Mouse (Mus musculus): Measurements from ENCODE around the gene Htra2. TPM values are rescaled to one million over a fixed set of nuclear protein-coding genes. Genes with fewer than 3 reads are reported as not detected.
A peak's percentile ranks its signal among the peaks of the same experiment; 100 is the strongest.

Gene Htra2
- polyA plus RNA-seq, 1 experiment from 2014 or later = 51.1 TPM

DNA sequence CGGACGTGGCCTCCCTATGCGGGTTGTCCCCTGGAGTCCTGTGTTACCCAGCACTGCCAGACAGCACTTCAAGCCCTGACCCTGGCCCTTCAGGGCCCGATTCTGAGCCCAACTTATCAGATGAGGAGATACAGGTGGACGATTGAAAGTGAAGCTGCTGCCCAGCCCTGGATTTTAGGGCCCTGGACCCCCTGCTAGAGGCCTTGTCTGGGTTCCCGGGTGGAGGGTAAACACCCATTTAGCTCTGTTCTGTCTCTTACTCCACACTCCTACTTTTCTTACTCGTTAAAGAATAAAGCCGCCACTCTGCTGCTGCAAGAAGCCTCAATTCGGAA lies 32.8 kb upstream of the Htra2 start:
- H3K36me3 ChIP-seq (ENCODE audit: control insufficient read depth, insufficient read depth, low read length) = 0 out of 2 replicates have a peak, but pooled peaks cover under 1% of the 10 kb centered on the region
- no peaks in the 10 kb centered on the region for H3K9me3 ChIP-seq (ENCODE audit: control insufficient read depth, low read length)
- peaks cover 27% of the 10 kb centered on the region; the same call in 1 of the 2 replicates for H3K27me3 ChIP-seq (ENCODE audit: control insufficient read depth, insufficient read depth, low read length)
- peak overlapping the region; percentile 33; the same call in 1 of the 2 replicates for H3K4me3 ChIP-seq (ENCODE audit: low read length)
- no peak for ATAC-seq (ENCODE audit: low FRiP score, low TSS enrichment)
- H3K9ac ChIP-seq (ENCODE audit: low read depth, low read length) = peak overlapping the region; percentile 2; the same call in 1 of the 2 replicates
- peak overlapping the region; percentile 49 for H3K4me2 ChIP-seq (replicated peaks; ENCODE audit: low read depth, low read length)
- 22% methylated on average over 9 of the region's 9 CpGs for WGBS
- H3K27ac ChIP-seq (ENCODE audit: low read depth, low read length) = no peak overlapping the region
- H3K4me1 ChIP-seq (ENCODE audit: control insufficient read depth, insufficient read depth, low read length) = peaks cover 41% of the 10 kb centered on the region

DNA sequence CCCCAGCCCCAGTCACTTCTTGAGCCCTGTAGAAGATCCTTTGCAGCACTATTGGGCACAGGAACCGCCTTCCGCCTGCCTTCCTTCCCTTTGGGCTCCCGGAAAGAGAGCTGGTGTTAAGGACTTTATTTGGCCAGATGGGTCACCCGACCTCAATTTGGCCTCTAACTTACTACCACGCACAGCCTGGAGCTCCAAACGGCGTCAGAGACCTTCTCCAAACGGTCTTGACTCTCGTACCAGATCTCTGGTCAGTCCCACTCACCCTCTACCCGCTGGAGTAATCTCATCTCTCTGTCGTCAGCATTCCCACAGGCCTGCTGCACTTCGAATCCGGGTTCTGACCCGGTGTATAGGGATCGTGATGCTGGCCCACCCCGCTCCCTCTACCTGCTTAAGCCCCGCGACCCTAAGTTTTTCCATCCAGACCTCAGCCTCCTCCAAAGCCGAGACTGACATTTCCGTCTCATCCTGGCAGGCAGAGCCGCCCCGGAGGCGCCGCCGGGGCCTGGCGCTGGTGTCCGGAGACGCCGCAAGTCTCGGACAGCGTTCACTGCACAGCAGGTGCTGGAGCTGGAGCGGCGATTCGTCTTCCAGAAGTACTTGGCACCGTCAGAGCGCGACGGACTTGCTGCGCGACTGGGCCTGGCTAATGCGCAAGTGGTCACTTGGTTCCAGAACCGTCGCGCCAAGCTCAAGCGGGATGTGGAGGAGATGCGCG lies 32.3 kb upstream of the Htra2 start:
- no peak overlapping the region for H3K27ac ChIP-seq (ENCODE audit: low read depth, low read length)
- peaks cover 37% of the 10 kb centered on the region for H3K4me1 ChIP-seq (ENCODE audit: control insufficient read depth, insufficient read depth, low read length)
- WGBS = 2% methylated on average over 47 of the region's 47 CpGs
- ATAC-seq (ENCODE audit: low FRiP score, low TSS enrichment) = no peak
- peak overlapping the region; percentile 33 for H3K4me3 ChIP-seq (ENCODE audit: low read length)
- no peaks in the 10 kb centered on the region for H3K9me3 ChIP-seq (ENCODE audit: control insufficient read depth, low read length)
- H3K4me2 ChIP-seq (replicated peaks; ENCODE audit: low read depth, low read length) = peak overlapping the region; percentile 49
- peak overlapping the region; percentile 2; the same call in 1 of the 2 replicates for H3K9ac ChIP-seq (ENCODE audit: low read depth, low read length)
- H3K36me3 ChIP-seq (ENCODE audit: control insufficient read depth, insufficient read depth, low read length) = 0 out of 2 replicates have a peak, but pooled peaks cover 2% of the 10 kb centered on the region
- peaks cover 27% of the 10 kb centered on the region; the same call in 1 of the 2 replicates for H3K27me3 ChIP-seq (ENCODE audit: control insufficient read depth, insufficient read depth, low read length)

DNA sequence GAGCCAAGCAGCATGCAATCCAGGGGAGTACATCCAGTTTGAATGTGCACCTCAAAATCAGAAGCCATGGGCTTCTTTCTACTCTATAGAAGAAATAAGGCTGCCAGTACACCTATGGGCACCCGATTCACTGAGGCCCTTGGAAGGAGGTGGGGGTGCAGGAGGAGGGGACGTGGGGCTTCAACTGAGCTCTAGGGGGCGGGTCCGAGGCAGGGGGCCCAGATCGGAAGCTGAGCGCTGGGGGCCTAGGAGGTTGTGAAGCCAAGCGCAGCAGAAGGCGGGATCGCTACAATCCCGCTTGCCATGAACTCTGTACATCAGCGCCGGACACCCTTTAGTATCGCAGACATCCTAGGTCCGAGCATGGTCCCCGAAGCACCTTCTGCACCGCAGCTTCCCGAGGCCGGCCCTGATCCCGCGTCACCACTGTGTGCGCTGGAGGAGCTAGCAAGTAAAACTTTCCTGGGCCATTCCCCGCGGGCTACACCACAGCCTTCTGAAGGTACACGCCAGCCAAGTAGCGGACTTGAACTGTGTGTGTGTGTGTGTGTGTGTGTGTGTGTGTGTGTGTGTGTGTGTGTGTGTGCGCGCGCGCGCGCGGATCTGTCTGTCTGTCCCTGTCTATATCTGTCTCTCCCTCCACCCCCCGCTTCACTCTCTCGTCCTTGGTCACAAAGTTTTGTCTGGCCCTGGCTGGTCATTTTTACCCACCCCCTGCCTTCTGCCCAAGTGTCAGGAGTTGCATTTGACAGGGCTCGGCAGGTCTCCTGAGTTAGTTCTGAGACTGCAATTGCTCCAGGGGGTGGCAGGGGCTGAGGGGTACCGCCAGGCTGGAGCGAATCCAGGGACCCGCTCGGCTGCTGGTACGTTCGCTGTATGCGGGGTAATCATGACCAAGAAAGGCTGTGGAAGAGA lies 31.3 kb upstream of the Htra2 start, which contains the start of gene Lbx2:
TSS of gene Lbx2 (plus strand) at position 247 of the 915 bp plus-strand sequence.
- Histone ChIP-seq H3K36me3 (ENCODE audit: control insufficient read depth, insufficient read depth, low read length) (peaks cover 2% of the 10 kb centered on the region; the same call in 1 of the 2 replicates), H3K27ac (ENCODE audit: low read depth, low read length) (no peak within 1 kb of the TSS), H3K9ac (ENCODE audit: low read depth, low read length) (peak within 1 kb of the TSS; percentile 45; the same call in 1 of the 2 replicates), H3K4me1 (ENCODE audit: control insufficient read depth, insufficient read depth, low read length) (peaks cover 37% of the 10 kb centered on the region), H3K9me3 (ENCODE audit: control insufficient read depth, low read length) (no peaks in the 10 kb centered on the region), H3K4me2 (replicated peaks; ENCODE audit: low read depth, low read length) (peak within 1 kb of the TSS; percentile 49), H3K4me3 (ENCODE audit: low read length) (peak within 1 kb of the TSS; percentile 33), H3K27me3 (ENCODE audit: control insufficient read depth, insufficient read depth, low read length) (peaks cover 27% of the 10 kb centered on the region; the same call in 1 of the 2 replicates)
- peak; percentile 28; the same call in 1 of the 2 replicates for ATAC-seq (ENCODE audit: low FRiP score, low TSS enrichment)
- WGBS = 2% methylated on average over 42 of the region's 42 CpGs

DNA sequence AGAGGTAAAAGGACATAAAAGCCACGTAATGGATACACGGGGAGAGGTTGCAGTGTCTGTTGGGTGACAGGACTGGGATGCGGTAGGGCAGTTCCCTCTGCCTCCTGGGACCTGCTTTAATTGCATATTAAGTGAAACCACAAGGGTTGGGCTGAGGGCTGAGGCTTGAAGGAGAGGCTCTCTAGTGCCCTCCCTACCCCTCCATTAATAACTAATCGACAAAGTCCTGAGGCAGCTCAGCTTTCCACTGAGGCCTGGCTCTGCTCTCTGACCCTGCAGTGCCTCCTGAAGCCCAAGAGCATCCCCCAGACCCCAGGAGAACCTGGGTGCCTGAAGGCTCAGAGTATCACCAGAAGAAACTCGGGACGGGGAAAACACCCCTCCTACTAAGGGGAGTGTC lies 29.4 kb upstream of the Htra2 start:
- Histone ChIP-seq H3K4me2 (replicated peaks; ENCODE audit: low read depth, low read length) (peak overlapping the region; percentile 21), H3K36me3 (ENCODE audit: control insufficient read depth, insufficient read depth, low read length) (peaks cover 18% of the 10 kb centered on the region), H3K9me3 (ENCODE audit: control insufficient read depth, low read length) (no peaks in the 10 kb centered on the region), H3K27me3 (ENCODE audit: control insufficient read depth, insufficient read depth, low read length) (peaks cover 27% of the 10 kb centered on the region; the same call in 1 of the 2 replicates), H3K9ac (ENCODE audit: low read depth, low read length) (0 out of 2 replicates have a peak overlapping the region, but pooled peaks have one; percentile 1), H3K4me1 (ENCODE audit: control insufficient read depth, insufficient read depth, low read length) (peaks cover 41% of the 10 kb centered on the region), H3K4me3 (ENCODE audit: low read length) (no peak overlapping the region), H3K27ac (ENCODE audit: low read depth, low read length) (peak overlapping the region; percentile 44; the same call in 1 of the 2 replicates)
- 6% methylated on average over 6 of the region's 6 CpGs for WGBS
- ATAC-seq (ENCODE audit: low FRiP score, low TSS enrichment) = peak; percentile 43

DNA sequence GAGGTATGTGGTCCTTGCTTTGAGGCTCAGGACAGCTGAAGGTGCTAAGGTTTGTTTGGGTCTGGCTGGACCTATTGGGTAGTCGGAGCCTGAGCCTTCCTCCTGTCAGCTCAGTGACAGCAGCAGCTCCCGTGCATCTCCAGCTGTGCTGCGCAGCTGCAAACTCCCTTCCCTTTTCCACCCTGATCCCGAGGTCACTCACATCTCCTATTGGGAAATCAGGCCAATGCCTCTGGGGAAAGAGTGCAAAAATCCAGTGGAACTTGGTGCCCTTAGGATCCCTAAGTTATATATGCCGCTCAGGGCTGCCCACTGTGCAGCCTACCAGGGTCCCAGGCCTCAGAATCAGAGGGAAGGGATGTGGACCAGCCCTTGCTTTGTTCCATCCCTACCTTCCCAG lies 28.4 kb upstream of the Htra2 start:
- WGBS = 13% methylated on average over 5 of the region's 5 CpGs
- H3K9ac ChIP-seq (ENCODE audit: low read depth, low read length) = no peak overlapping the region
- H3K4me1 ChIP-seq (ENCODE audit: control insufficient read depth, insufficient read depth, low read length) = peaks cover 48% of the 10 kb centered on the region
- no peaks in the 10 kb centered on the region for H3K9me3 ChIP-seq (ENCODE audit: control insufficient read depth, low read length)
- H3K4me2 ChIP-seq (replicated peaks; ENCODE audit: low read depth, low read length) = no peak overlapping the region
- H3K36me3 ChIP-seq (ENCODE audit: control insufficient read depth, insufficient read depth, low read length) = peaks cover 18% of the 10 kb centered on the region
- no peak overlapping the region for H3K27ac ChIP-seq (ENCODE audit: low read depth, low read length)
- peaks cover 23% of the 10 kb centered on the region; the same call in 1 of the 2 replicates for H3K27me3 ChIP-seq (ENCODE audit: control insufficient read depth, insufficient read depth, low read length)
- no peak for ATAC-seq (ENCODE audit: low FRiP score, low TSS enrichment)
- no peak overlapping the region for H3K4me3 ChIP-seq (ENCODE audit: low read length)

DNA sequence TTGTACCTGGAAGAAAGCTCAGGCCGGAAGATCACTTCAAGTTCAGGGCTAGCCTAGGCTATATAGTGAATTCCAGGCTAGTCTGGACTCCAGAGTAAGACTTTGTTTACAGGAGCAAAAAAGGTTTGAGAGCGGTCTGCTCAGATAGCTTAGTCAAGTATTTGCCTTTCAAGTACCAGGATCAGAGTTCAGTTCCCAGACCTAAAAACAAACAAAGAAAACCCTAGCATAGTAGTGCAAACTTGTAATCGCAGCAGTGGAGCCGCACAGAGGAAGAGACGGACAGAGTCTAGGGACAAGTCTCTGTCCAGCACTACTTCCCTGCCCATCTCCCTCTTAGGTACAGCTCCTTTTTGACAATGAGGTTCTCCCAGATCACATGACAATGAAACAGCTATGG lies 25.1 kb upstream of the Htra2 start:
- 92% methylated on average over 5 of the region's 5 CpGs for WGBS

DNA sequence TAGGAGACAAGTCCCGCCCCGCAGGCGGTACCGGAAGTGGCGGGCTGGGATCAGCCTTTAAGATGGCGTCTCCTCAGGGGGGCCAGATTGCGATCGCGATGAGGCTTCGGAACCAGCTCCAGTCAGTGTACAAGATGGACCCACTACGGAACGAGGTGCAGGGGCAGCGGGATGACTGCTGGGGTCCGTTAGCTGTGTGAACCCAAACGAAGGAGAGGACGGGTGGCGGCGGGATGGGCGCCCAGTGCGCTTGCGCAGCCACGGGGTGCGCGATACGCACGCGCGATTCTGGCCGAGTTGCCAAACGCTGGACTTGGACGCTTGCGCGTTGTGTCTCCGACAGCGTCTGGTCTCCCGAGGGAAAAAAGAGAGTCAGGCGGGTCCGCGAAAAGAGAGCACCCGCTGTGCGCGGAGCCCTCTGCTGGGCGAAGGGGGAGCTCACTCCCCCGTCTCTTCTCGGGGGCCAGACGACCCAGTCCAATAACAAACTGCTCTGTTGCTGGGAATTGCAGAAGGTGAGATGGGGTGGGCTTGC lies 23.3 kb upstream of the Htra2 start:
- H3K27me3 ChIP-seq (ENCODE audit: control insufficient read depth, insufficient read depth, low read length) = peaks cover 22% of the 10 kb centered on the region
- peak overlapping the region; percentile 97 for H3K4me2 ChIP-seq (replicated peaks; ENCODE audit: low read depth, low read length)
- peak overlapping the region; percentile 85 for H3K27ac ChIP-seq (ENCODE audit: low read depth, low read length)
- peak; percentile 91 for ATAC-seq (ENCODE audit: low FRiP score, low TSS enrichment)
- H3K9ac ChIP-seq (ENCODE audit: low read depth, low read length) = peak overlapping the region; percentile 87
- under 1% methylated on average over 46 of the region's 46 CpGs for WGBS
- peak overlapping the region; percentile 75 for H3K4me3 ChIP-seq (ENCODE audit: low read length)
- H3K4me1 ChIP-seq (ENCODE audit: control insufficient read depth, insufficient read depth, low read length) = peaks cover 11% of the 10 kb centered on the region
- peaks cover 18% of the 10 kb centered on the region for H3K36me3 ChIP-seq (ENCODE audit: control insufficient read depth, insufficient read depth, low read length)
- no peaks in the 10 kb centered on the region for H3K9me3 ChIP-seq (ENCODE audit: control insufficient read depth, low read length)

More for the DNA sequence above, 25.1 kb upstream of the Htra2 start:
- Histone ChIP-seq H3K4me1 (ENCODE audit: control insufficient read depth, insufficient read depth, low read length) (peaks cover 23% of the 10 kb centered on the region), H3K4me3 (ENCODE audit: low read length) (no peak overlapping the region), H3K36me3 (ENCODE audit: control insufficient read depth, insufficient read depth, low read length) (peaks cover 18% of the 10 kb centered on the region), H3K9me3 (ENCODE audit: control insufficient read depth, low read length) (no peaks in the 10 kb centered on the region), H3K27ac (ENCODE audit: low read depth, low read length) (no peak overlapping the region), H3K4me2 (replicated peaks; ENCODE audit: low read depth, low read length) (no peak overlapping the region), H3K9ac (ENCODE audit: low read depth, low read length) (0 out of 2 replicates have a peak overlapping the region, but pooled peaks have one; percentile 2), H3K27me3 (ENCODE audit: control insufficient read depth, insufficient read depth, low read length) (peaks cover 9% of the 10 kb centered on the region)
- ATAC-seq (ENCODE audit: low FRiP score, low TSS enrichment) = no peak

DNA sequence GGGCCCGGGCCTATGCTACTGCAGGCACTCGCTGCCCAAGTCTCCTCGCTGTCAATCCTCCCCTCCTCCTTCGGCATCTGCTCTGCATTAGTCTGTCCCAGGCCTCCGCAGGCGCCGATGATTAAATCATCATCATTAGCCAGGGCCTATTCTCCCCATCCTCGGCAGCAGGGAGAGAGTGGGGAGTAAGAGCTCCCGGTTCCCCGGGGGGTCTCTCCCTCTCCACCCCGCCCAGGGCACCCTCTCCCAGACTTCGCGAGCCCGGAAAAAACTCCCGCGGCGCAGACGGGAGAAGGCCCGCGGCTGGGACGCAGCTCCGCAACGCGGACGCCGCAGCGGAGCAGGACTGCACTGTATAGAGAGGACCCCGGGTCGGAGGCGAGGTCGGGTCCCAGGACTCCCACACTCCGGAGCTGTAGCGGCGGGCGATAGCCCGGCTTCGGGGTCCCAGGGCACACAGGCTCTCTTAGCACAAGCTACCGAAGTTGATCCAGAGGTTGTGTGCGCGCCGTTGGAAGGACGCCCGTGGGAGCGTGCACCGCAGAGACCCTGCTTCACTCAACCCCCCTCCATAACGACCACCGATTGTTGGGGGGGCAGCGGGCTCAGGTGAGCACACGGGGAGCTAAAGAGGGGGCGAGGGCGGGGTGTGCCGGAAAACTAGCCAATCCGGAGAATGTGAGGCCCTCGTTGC lies 22.7 kb upstream of the Htra2 start, which contains the start of gene Pcgf1:
TSS of gene Pcgf1 (plus strand) at position 240 of the 694 bp plus-strand sequence.
- H3K4me1 ChIP-seq (ENCODE audit: control insufficient read depth, insufficient read depth, low read length) = peaks cover 11% of the 10 kb centered on the region
- no peaks in the 10 kb centered on the region for H3K9me3 ChIP-seq (ENCODE audit: control insufficient read depth, low read length)
- H3K9ac ChIP-seq (ENCODE audit: low read depth, low read length) = peak within 1 kb of the TSS; percentile 87
- WGBS = under 1% methylated on average over 53 of the region's 54 CpGs
- peak; percentile 75 for ATAC-seq (ENCODE audit: low FRiP score, low TSS enrichment)
- H3K36me3 ChIP-seq (ENCODE audit: control insufficient read depth, insufficient read depth, low read length) = peaks cover 16% of the 10 kb centered on the region
- peak within 1 kb of the TSS; percentile 85 for H3K27ac ChIP-seq (ENCODE audit: low read depth, low read length)
- H3K27me3 ChIP-seq (ENCODE audit: control insufficient read depth, insufficient read depth, low read length) = peaks cover 26% of the 10 kb centered on the region
- H3K4me2 ChIP-seq (replicated peaks; ENCODE audit: low read depth, low read length) = peak within 1 kb of the TSS; percentile 97
- H3K4me3 ChIP-seq (ENCODE audit: low read length) = peak within 1 kb of the TSS; percentile 75
